Mouse (Mus musculus): Measurements from ENCODE around the gene Opalin.

DNA sequence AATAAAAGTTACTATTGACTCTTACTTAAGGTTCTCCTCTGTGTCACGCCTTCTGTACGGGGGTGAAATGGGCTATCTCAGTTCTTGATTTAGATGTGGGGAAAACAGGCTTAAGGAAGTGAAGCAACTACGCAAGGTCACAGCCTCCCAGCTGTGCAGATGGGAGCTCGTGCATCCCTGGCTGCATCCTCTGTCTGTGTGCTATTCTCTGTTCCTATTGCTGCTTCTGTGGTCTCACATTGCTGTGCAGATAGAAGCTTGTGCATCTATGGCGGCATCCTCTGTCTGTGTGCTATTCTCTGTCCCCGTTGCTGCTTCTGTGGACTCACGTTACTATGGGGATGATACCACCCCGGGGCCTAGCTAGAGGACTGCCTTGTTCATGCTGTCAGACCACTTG lies 50.4 kb downstream of the Opalin start:
- no peak for TF ChIP-seq CTCF (IDR thresholded peaks at IDR 0.05; ENCODE audit: low read depth)
- TF ChIP-seq EP300 (IDR thresholded peaks at IDR 0.05; ENCODE audit: low read depth), result no peak
